ENCODE assay signal across 26 mouse cellular contexts in genomic region chr1:40529287-40529686, GRCm38 (mm10). TPM values are rescaled to one million over a fixed set of nuclear protein-coding genes. Genes with fewer than 3 reads are reported as not detected.
A peak's percentile ranks its signal among the peaks of the same experiment; 100 is the strongest.
DNase-seq lines count a peak whose midpoint lies in the region; ATAC-seq and TF ChIP-seq lines count a peak whose summit lies in the region.
"Had no signal": no experiment of that assay in that cellular context is flagged by ENCODE, and none has a peak within 500 bp of the region (broad histone marks: within the 10 kb centered on the region; RNA-seq: fewer than 3 reads in every experiment).

No protein-coding gene starts in this region.

- peak; percentile 60 for DNase-seq in heart, adult 11 months
- no peak for DNase-seq in heart, adult 2 months
- DNase-seq in T-cell, adult 2 months (ENCODE audit: low spot score), result no peak
- no peak for DNase-seq in right cerebral cortex, postnatal 10 days (ENCODE audit: low spot score in 2 of 2)
- DNase-seq: adrenal gland, adult 8-10 months; adrenal gland, postnatal 14 days; adrenal gland, postnatal 36 days; B cell, adult 2 months; cerebellum, adult 11-12 months; cerebellum, adult 2 months; cerebellum, adult 9-10 months; cerebellum, postnatal 10 days; cerebellum, postnatal 25 days had no signal

- 81% methylated on average over 5 of the region's 5 CpGs for WGBS in heart, adult 2 months

- H3K27ac ChIP-seq in heart, adult 2 months, result no peak overlapping the region
- H3K27ac ChIP-seq: embryonic facial prominence, embryonic 10.5 days; embryonic facial prominence, embryonic 12.5 days; forebrain, embryonic 10.5 days; forebrain, embryonic 12.5 days had no signal

- ATAC-seq in activated CD4-positive, CD25-positive, alpha-beta regulatory T cell, adult 4 months, result peak; percentile 61
- peak; percentile 57 for ATAC-seq in inflammation-experienced regulatory T-cells, adult 6 months
- no peak for ATAC-seq in erythroid progenitor cell, adult 5-6 weeks (replicated peaks; ENCODE audit: low FRiP score, poor library complexity, severe bottlenecking)
- ATAC-seq: forebrain, embryonic 14.5 days; forebrain, embryonic 16.5 days; Patski had no signal

- intact Hi-C loops in heart, adult 2 months (cut with DNase I), result no loop called here

- H3K4me1 ChIP-seq in heart, adult 2 months (ENCODE audit: control insufficient read depth, insufficient read depth, low read length), result no peaks in the 10 kb centered on the region
- H3K4me1 ChIP-seq: embryonic facial prominence, embryonic 10.5 days; embryonic facial prominence, embryonic 12.5 days; forebrain, embryonic 10.5 days; forebrain, embryonic 12.5 days had no signal

- H3K79me2 ChIP-seq in heart, adult 2 months (replicated peaks; ENCODE audit: control insufficient read depth, insufficient read depth, low read length), result no peaks in the 10 kb centered on the region

- no peaks in the 10 kb centered on the region for H3K27me3 ChIP-seq in heart, adult 2 months (ENCODE audit: control insufficient read depth, insufficient read depth, low read length)
- H3K27me3 ChIP-seq: CH12.LX; embryonic facial prominence, embryonic 12.5 days; forebrain, embryonic 12.5 days had no signal

- no peaks in the 10 kb centered on the region for H3K36me3 ChIP-seq in heart, adult 2 months (ENCODE audit: control insufficient read depth, insufficient read depth, low read length)
- H3K36me3 ChIP-seq: embryonic facial prominence, embryonic 10.5 days; embryonic facial prominence, embryonic 12.5 days; forebrain, embryonic 10.5 days; forebrain, embryonic 12.5 days; G1E had no signal

- no peak overlapping the region for H3K4me3 ChIP-seq in heart, adult 2 months
- H3K4me3 ChIP-seq: embryonic facial prominence, embryonic 10.5 days; embryonic facial prominence, embryonic 12.5 days; forebrain, embryonic 10.5 days; forebrain, embryonic 12.5 days had no signal

- no peak for TF ChIP-seq CTCF in heart, adult 2 months (IDR thresholded peaks at IDR 0.05)

- no peak overlapping the region for H3K9ac ChIP-seq in heart, adult 2 months (ENCODE audit: low read depth, low read length)
- H3K9ac ChIP-seq: embryonic facial prominence, embryonic 12.5 days; forebrain, embryonic 12.5 days had no signal

- TF ChIP-seq POLR2A in heart, adult 2 months (IDR thresholded peaks at IDR 0.05; ENCODE audit: insufficient read depth, low read depth, low read length), result no peak

- no peak for TF ChIP-seq EP300 in heart, adult 2 months (IDR thresholded peaks at IDR 0.05; ENCODE audit: insufficient read depth, low read depth, low read length)

RNA-seq across cellular contexts. Expression of gene Il18rap, which starts 14.1 kb away (rescaled TPM):
- under 1 TPM in 1 of 2 experiments, not detected in 1; 0.16 TPM for total RNA-seq in heart, adult 2 months (2021)
- polyA plus RNA-seq in heart, adult 2 months (2012; rRNA removed), result 0.29 and 0.41 TPM in 2 replicates
- polyA plus RNA-seq in activated CD4-positive, CD25-positive, alpha-beta regulatory T cell, adult 4 months (2017; shearing (Covaris generic)), result 10 to 100 TPM; 19.6 to 23.5 TPM
- 10 to 100 TPM; 12.6 to 82.7 (median 18.2) TPM for polyA plus RNA-seq in inflammation-experienced regulatory T-cells, adult 6 months (2017; shearing (Covaris generic))
- total RNA-seq in erythroid progenitor cell, adult 5-6 weeks (2015; ENCODE audit: low replicate concordance), result 4.7 and 5.4 TPM in 2 replicates
- 5.6 and 5.9 TPM in 2 replicates for total RNA-seq in erythroid progenitor cell, adult 5-6 weeks (2017; ENCODE audit: low replicate concordance)
- polyA plus RNA-seq: G1E had no signal

RNA-seq across cellular contexts. Expression of gene Slc9a4, which starts 50.6 kb away (rescaled TPM):
- under 1 TPM in 1 of 2 experiments, not detected in 1; 0.05 TPM for total RNA-seq in heart, adult 2 months (2021)
- polyA plus RNA-seq in heart, adult 2 months (2012; rRNA removed), result 0.18 TPM in 1 of 2 replicates, not detected in the other
- not detected for polyA plus RNA-seq in activated CD4-positive, CD25-positive, alpha-beta regulatory T cell, adult 4 months (2017; shearing (Covaris generic))
- polyA plus RNA-seq in inflammation-experienced regulatory T-cells, adult 6 months (2017; shearing (Covaris generic)), result not detected
- not detected in 2 replicates for total RNA-seq in erythroid progenitor cell, adult 5-6 weeks (2015; ENCODE audit: low replicate concordance)
- not detected in 2 replicates for total RNA-seq in erythroid progenitor cell, adult 5-6 weeks (2017; ENCODE audit: low replicate concordance)
- total RNA-seq: adrenal gland, adult 18-20 months; adrenal gland, adult 8-10 months; adrenal gland, postnatal 14 days; adrenal gland, postnatal 36 days; G1E had no signal
- polyA plus RNA-seq: embryonic facial prominence, embryonic 10.5 days; embryonic facial prominence, embryonic 12.5 days; forebrain, embryonic 10.5 days; forebrain, embryonic 12.5 days; forebrain, embryonic 14.5 days; G1E; Patski had no signal
